Mouse (Mus musculus) heart, adult 2 months (tissue): ENCODE results near the gene Rnf213.

Experiments used
- CTCF ChIP-seq: fragments of 200-600 bp; IDR thresholded peaks from 2 replicates; pipeline ENCODE4 v1.8.1; 2022; ENCODE audit warnings: antibody characterized with exemption, mild to moderate bottlenecking, moderate library complexity
- EP300 ChIP-seq: fragments of 200-500 bp; IDR thresholded peaks from 2 replicates; pipeline ENCODE4 v1.6.1; 2011; ENCODE audit warnings: low read depth, low read length, control low read depth; ENCODE audit not compliant: insufficient read depth
- POLR2A ChIP-seq: fragments of 200-500 bp; IDR thresholded peaks from 2 replicates; pipeline ENCODE4 v1.6.1; 2011; ENCODE audit warnings: mild to moderate bottlenecking, low read depth, low read length, control low read depth; ENCODE audit not compliant: insufficient read depth

DNA sequence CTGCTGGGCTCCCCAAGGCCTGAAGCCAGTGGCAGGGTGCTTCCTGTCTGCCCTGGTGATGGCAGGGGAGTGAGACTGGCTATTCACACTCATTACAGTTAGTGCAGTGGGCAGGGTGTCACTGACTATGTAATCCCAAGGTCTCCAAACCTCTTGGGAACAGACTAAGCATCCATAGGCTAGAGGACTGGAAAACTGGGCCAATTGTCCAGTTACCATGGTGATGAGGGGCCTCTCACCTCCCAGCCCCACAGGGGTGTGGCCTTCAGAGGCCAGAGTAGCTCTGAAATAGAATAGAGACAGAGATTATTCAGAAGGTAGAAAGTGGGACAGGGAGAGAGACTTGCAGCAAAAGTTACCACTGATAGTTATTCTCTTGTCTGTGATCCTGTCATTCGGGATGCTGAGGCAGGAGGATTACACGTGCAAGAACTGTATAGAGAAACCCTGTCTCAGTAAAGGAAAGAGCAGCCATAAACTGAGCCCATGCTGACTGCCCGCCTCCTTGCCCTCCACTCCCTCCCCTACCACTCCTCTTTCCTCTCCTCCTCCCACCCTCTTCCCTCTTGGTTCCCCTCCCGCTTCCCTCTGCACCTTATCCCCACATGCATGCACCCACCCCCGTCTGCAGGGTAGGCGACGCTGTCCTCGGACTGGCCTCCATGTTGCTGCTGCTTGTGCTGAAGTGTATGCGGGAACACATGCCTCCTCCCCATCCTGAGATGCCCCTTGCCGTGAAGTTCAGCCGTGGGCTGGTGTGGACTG lies 29.9 kb upstream of the Rnf213 start:
- TF ChIP-seq POLR2A (no peak), CTCF (no peak), EP300 (no peak)
